Mouse (Mus musculus) limb, embryonic 14.5 days (tissue): ENCODE measurements around the gene Zwilch. TPM values are rescaled to one million over a fixed set of nuclear protein-coding genes. Genes with fewer than 3 reads are reported as not detected.

ENCODE experiments used
- ATAC-seq: fragments of 200-750 bp; cut with Nextera tagmentation; 2 replicates; pipeline ENCODE4 v1.8.0; 2017; ENCODE audit warnings: low read depth, moderate number of reproducible peaks, moderate TSS enrichment; ENCODE audit not compliant: low FRiP score
- DNase-seq: peaks from one replicate; pipeline ENCODE4 v3.0.0-alpha.2; 2015; ENCODE audit warnings: low spot score
- H3K27ac ChIP-seq: fragments of 300-500 bp; sonication (generic); replicated peaks from 2 replicates; pipeline ENCODE4 v1.5.1; 2014; ENCODE audit warnings: low read depth, mild to moderate bottlenecking, low read length, moderate library complexity, mixed read lengths
- H3K27me3 ChIP-seq: fragments of 300-500 bp; sonication (generic); 2 replicates; pipeline ENCODE4 v1.6.1; 2014; ENCODE audit warnings: low read length, mixed read lengths; ENCODE audit not compliant: control insufficient read depth, insufficient read depth
- H3K36me3 ChIP-seq: fragments of 300-500 bp; sonication (generic); 2 replicates; pipeline ENCODE4 v1.6.1; 2014; ENCODE audit warnings: mild to moderate bottlenecking, low read length, moderate library complexity, mixed read lengths; ENCODE audit not compliant: control insufficient read depth, insufficient read depth
- H3K4me1 ChIP-seq: fragments of 300-500 bp; sonication (generic); 2 replicates; pipeline ENCODE4 v1.6.1; 2014; ENCODE audit warnings: antibody characterized with exemption, low read length, mixed read lengths; ENCODE audit not compliant: control insufficient read depth, insufficient read depth
- H3K4me2 ChIP-seq: fragments of 300-500 bp; sonication (generic); replicated peaks from 2 replicates; pipeline ENCODE4 v1.6.1; 2014; ENCODE audit warnings: low read depth, mild to moderate bottlenecking, low read length, moderate library complexity; ENCODE audit not compliant: severe bottlenecking
- H3K4me3 ChIP-seq: fragments of 300-500 bp; sonication (generic); replicated peaks from 2 replicates; pipeline ENCODE4 v1.5.1; 2014; ENCODE audit warnings: low read length
- H3K9ac ChIP-seq: fragments of 300-500 bp; sonication (generic); 2 replicates; pipeline ENCODE4 v1.6.1; 2014; ENCODE audit warnings: mild to moderate bottlenecking, low read depth, low read length, moderate library complexity; ENCODE audit not compliant: severe bottlenecking
- H3K9me3 ChIP-seq: fragments of 300-500 bp; sonication (generic); 2 replicates; pipeline ENCODE4 v1.6.1; 2016; ENCODE audit warnings: low read length; ENCODE audit not compliant: control insufficient read depth
- POLR2A ChIP-seq: fragments of 200-500 bp; IDR thresholded peaks from 2 replicates; pipeline ENCODE4 v1.8.0; 2012; ENCODE audit warnings: inconsistent platforms, mild to moderate bottlenecking, moderate library complexity, borderline replicate concordance; ENCODE audit not compliant: insufficient read depth, insufficient read length; ENCODE audit errors: extremely low read depth
- WGBS: fragments of 180-500 bp; shearing (Covaris S2); extraction: QIAGEN DNeasy Blood & Tissue Kit; methylation state at CpG from one replicate; pipeline ENCODE4 v1.1.7; 2014; 5-methylcytosine and 5-hydroxymethylcytosine counted together
- polyA plus RNA-seq, 2 experiments: library from polyadenylated mRNA; depleted of rRNA in 1 of 2; stranded (reverse) in 1 of 2; unstranded in 1 of 2; fragments of >200 nt; fragmentation: Nextera tagmentation in 1 of 2; extraction: Ambion mirVana in 1 of 2; gene quantifications; 2 replicates each; pipeline versions ENCODE4 v1.2.1 to v1.2.3; 2012 to 2014

Zwilch gene
- polyA plus RNA-seq, 2 experiments: 16.4 to 53.4 TPM

DNA sequence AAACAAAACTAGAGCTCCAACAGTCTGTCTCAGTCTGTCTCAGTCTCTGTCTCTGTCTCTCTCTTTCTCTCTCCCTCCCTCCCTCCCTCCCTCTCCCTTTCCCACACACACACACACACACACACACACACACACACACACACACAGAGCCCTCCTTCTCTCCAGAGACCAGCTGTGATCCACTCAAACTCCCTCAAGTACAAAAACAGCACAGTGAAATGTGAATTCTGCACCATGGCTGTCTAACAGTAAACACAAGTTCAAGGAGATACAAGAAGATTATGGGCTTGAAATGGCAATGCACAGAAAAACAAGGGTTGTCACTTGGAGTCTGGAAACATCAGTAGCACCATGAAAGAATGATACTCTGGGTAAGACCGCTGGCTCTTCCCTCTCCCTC lies 46.4 kb upstream of the Zwilch start:
- 33% methylated on average over 1 of the region's 1 CpGs for WGBS
- peaks cover 3% of the 10 kb centered on the region; the same call in 1 of the 2 replicates for H3K4me1 ChIP-seq
- no peak overlapping the region for H3K4me3 ChIP-seq
- DNase-seq: no peak
- no peak for TF ChIP-seq POLR2A
- H3K27ac ChIP-seq: no peak overlapping the region
- H3K4me2 ChIP-seq: no peak overlapping the region
- H3K9me3 ChIP-seq: no peaks in the 10 kb centered on the region
- no peaks in the 10 kb centered on the region for H3K27me3 ChIP-seq
- H3K36me3 ChIP-seq: no peaks in the 10 kb centered on the region
- no peak for ATAC-seq
- no peak overlapping the region for H3K9ac ChIP-seq

DNA sequence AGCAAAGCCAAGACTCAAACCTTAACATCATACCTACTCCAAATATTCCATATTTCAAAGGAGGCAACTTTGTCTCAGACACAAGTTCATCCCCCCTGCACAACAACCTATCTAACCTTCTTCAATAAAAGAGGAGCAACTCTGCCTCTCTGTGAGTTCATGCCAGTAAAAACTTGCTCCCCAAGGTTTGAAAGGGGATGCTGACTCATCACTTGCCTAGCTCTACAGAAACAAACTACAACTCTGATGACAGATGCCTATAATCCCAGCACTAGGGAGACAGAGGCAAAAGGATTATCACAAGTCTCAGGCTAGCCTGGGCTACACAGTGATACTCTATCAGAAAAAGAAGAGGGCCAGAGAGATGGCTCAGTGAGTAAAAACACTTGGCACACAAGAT lies 45.0 kb upstream of the Zwilch start:
- H3K4me1 ChIP-seq: peaks cover 3% of the 10 kb centered on the region; the same call in 1 of the 2 replicates
- 0 out of 2 replicates have a peak, but pooled peaks cover 6% of the 10 kb centered on the region for H3K36me3 ChIP-seq
- H3K9me3 ChIP-seq: no peaks in the 10 kb centered on the region
- H3K4me2 ChIP-seq: no peak overlapping the region
- no peaks in the 10 kb centered on the region for H3K27me3 ChIP-seq
- ATAC-seq: no peak
- no peak overlapping the region for H3K27ac ChIP-seq
- H3K9ac ChIP-seq: no peak overlapping the region
- no peak for TF ChIP-seq POLR2A
- H3K4me3 ChIP-seq: no peak overlapping the region
- no peak for DNase-seq

DNA sequence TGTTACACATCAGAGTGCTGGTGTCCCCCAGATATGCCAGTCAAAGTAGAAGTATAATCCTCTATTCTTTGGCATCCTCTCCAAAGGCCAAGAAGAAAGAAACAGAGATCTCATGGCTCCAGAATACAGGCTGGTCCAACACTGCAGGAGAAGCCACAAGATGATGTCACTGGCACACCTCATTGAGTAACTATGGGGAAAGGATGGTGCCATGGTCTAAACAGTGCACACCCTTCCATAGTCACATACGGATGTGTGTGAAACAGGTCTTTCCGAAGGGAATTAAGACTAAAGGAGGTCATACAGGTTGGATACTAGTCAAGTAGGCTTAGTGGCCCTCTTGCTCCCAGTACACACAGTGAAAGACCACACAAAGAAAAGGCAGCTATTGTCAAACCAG lies 43.7 kb upstream of the Zwilch start:
- H3K9me3 ChIP-seq: no peaks in the 10 kb centered on the region
- H3K36me3 ChIP-seq: 0 out of 2 replicates have a peak, but pooled peaks cover 16% of the 10 kb centered on the region
- 96% methylated on average over 2 of the region's 2 CpGs for WGBS

DNA sequence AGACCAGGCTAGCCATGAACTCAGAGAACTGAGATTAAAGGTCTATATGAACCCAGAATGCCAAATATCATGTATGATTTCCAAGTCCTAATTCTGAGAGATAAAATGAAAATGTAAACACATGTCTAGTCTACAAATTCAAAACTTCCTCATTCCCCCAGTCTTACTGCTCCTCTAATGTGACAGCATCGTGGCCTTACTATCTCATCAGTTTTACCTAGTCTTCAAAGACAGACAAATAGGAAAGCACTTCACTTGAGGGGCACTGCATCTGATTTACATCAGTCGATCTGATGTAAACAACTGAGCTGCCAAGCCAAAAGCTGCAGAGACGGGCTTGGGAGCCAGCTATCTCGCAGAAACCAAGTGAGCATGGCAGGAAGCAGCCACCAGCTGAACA lies 43.2 kb upstream of the Zwilch start:
- Histone ChIP-seq H3K9ac (no peak overlapping the region), H3K4me1 (peaks cover 3% of the 10 kb centered on the region; the same call in 1 of the 2 replicates), H3K4me3 (no peak overlapping the region), H3K4me2 (no peak overlapping the region), H3K27me3 (no peaks in the 10 kb centered on the region), H3K27ac (no peak overlapping the region), H3K9me3 (no peaks in the 10 kb centered on the region), H3K36me3 (peaks cover 20% of the 10 kb centered on the region; the same call in 1 of the 2 replicates)
- no peak for TF ChIP-seq POLR2A
- 60% methylated on average over 4 of the region's 4 CpGs for WGBS
- DNase-seq: no peak
- ATAC-seq: no peak

More for the DNA sequence above, 43.7 kb upstream of the Zwilch start:
- TF ChIP-seq POLR2A: no peak
- no peaks in the 10 kb centered on the region for H3K27me3 ChIP-seq
- no peak overlapping the region for H3K27ac ChIP-seq
- peaks cover 3% of the 10 kb centered on the region; the same call in 1 of the 2 replicates for H3K4me1 ChIP-seq
- no peak overlapping the region for H3K4me3 ChIP-seq
- no peak overlapping the region for H3K4me2 ChIP-seq
- ATAC-seq: no peak
- H3K9ac ChIP-seq: no peak overlapping the region
- no peak for DNase-seq

DNA sequence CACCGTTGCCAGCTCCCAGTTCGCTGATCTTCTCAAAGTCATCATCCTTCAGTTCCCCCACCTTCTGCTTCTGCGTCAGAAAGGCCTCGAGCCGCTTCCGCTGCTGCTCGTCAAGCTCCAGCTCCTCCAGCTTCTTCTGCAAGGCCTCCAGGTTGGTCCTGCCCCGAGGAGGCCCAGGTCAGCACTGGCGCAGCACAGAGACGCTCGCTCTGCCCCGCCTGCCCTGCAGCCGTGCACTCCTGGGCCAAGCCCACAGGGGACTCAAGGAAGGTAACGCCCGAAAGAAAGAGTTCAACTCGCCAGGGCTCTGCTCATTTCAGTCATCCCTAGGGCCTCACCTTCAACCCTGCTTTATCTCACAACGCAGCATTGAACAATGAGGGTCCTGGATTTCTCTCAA lies 41.5 kb upstream of the Zwilch start:
- Histone ChIP-seq H3K4me1 (peaks cover under 1% of the 10 kb centered on the region; the same call in 1 of the 2 replicates), H3K27ac (no peak overlapping the region), H3K4me2 (no peak overlapping the region), H3K4me3 (no peak overlapping the region), H3K9me3 (no peaks in the 10 kb centered on the region), H3K9ac (no peak overlapping the region), H3K36me3 (peaks cover 33% of the 10 kb centered on the region), H3K27me3 (no peaks in the 10 kb centered on the region)
- DNase-seq: no peak
- 87% methylated on average over 17 of the region's 17 CpGs for WGBS
- no peak for TF ChIP-seq POLR2A
- no peak for ATAC-seq
